Mouse (Mus musculus) embryonic fibroblast, embryonic 13.5 days (primary cell): ENCODE data around the gene Col25a1.

Experiments
- CTCF ChIP-seq: IDR thresholded peaks from 2 replicates; pipeline ENCODE4 v1.5.1; 2011; ENCODE audit warnings: mild to moderate bottlenecking, control low read depth, low read length, moderate library complexity, borderline replicate concordance; ENCODE audit not compliant: insufficient read depth
- POLR2A ChIP-seq: IDR thresholded peaks from 2 replicates; pipeline ENCODE4 v1.6.1; 2011; ENCODE audit warnings: low read depth, mild to moderate bottlenecking, control low read depth, low read length, moderate library complexity

GRCm38 (mm10) chr3:130508330-130508729 is 377.0 kb downstream of the Col25a1 start:
- no peak for TF ChIP-seq POLR2A
- TF ChIP-seq CTCF = no peak
